Mouse (Mus musculus) bone marrow macrophage, adult 2 months (primary cell): ENCODE results near the gene Sulf2. TPM values are rescaled to one million over a fixed set of nuclear protein-coding genes. Genes with fewer than 3 reads are reported as not detected.
A peak's percentile ranks its signal among the peaks of the same experiment; 100 is the strongest.

Experiments
- H3K27ac ChIP-seq: 2 replicates; pipeline ENCODE4 v1.5.1; 2012; ENCODE audit warnings: low read depth, low read length; ENCODE audit not compliant: insufficient read depth
- H3K4me1 ChIP-seq: 2 replicates; pipeline ENCODE4 v1.6.1; 2012; ENCODE audit warnings: low read length; ENCODE audit not compliant: control insufficient read depth, insufficient read depth
- H3K4me3 ChIP-seq: 2 replicates; pipeline ENCODE4 v1.5.1; 2012; ENCODE audit warnings: mild to moderate bottlenecking, low read length, moderate library complexity; ENCODE audit not compliant: insufficient read depth
- CTCF ChIP-seq: IDR thresholded peaks from 2 replicates; pipeline ENCODE4 v1.5.1; 2012; ENCODE audit warnings: low read depth, mild to moderate bottlenecking, low read length, moderate library complexity
- POLR2A ChIP-seq: IDR thresholded peaks from 2 replicates; pipeline ENCODE4 v1.6.1; 2012; ENCODE audit warnings: mild to moderate bottlenecking, low read depth, low read length, borderline replicate concordance
- polyA plus RNA-seq: library from polyadenylated mRNA; stranded (reverse); fragments of >200 nt; gene quantifications from 2 replicates; pipeline ENCODE4 v1.2.4, GENCODE M21; 2012; ENCODE audit not compliant: missing spikeins, insufficient read depth, insufficient read length

The Sulf2 gene
- polyA plus RNA-seq, 1 experiment: 77.0 TPM

GRCm38 (mm10) chr2:166047931-166048330, 107.5 kb downstream of the Sulf2 start:
- no peak overlapping the region for H3K27ac ChIP-seq
- H3K4me3 ChIP-seq: no peak overlapping the region
- no peak for TF ChIP-seq POLR2A
- no peak for TF ChIP-seq CTCF
- H3K4me1 ChIP-seq: peaks cover 30% of the 10 kb centered on the region

- Histone ChIP-seq H3K4me1 (peaks cover 45% of the 10 kb centered on the region), H3K4me3 (no peak overlapping the region), H3K27ac (peak overlapping the region; percentile 56)
- peak; percentile 98 for TF ChIP-seq CTCF
- TF ChIP-seq POLR2A: no peak
Measured at GRCm38 (mm10) chr2:166045549-166046501, 109.6 kb downstream of the Sulf2 start.

- Histone ChIP-seq H3K4me3 (no peak overlapping the region), H3K27ac (peak overlapping the region; percentile 56), H3K4me1 (peaks cover 50% of the 10 kb centered on the region)
- no peak for TF ChIP-seq POLR2A
- no peak for TF ChIP-seq CTCF
Measured at GRCm38 (mm10) chr2:166045006-166045405, 110.5 kb downstream of the Sulf2 start.

GRCm38 (mm10) chr2:166042542-166042941, 112.9 kb downstream of the Sulf2 start:
- TF ChIP-seq CTCF (no peak), POLR2A (no peak)
- Histone ChIP-seq H3K4me1 (peaks cover 50% of the 10 kb centered on the region), H3K4me3 (no peak overlapping the region), H3K27ac (no peak overlapping the region)

GRCm38 (mm10) chr2:166039681-166040080, 115.8 kb downstream of the Sulf2 start:
- H3K4me3 ChIP-seq: no peak overlapping the region
- TF ChIP-seq CTCF: no peak
- TF ChIP-seq POLR2A: no peak
- H3K4me1 ChIP-seq: peaks cover 44% of the 10 kb centered on the region
- H3K27ac ChIP-seq: no peak overlapping the region

- Histone ChIP-seq H3K27ac (no peak overlapping the region), H3K4me1 (peaks cover 27% of the 10 kb centered on the region), H3K4me3 (no peak overlapping the region)
- TF ChIP-seq POLR2A: no peak
- TF ChIP-seq CTCF: peak; percentile 45; the same call in 1 of the 2 replicates
Measured at GRCm38 (mm10) chr2:166035725-166036124, 119.7 kb downstream of the Sulf2 start.

GRCm38 (mm10) chr2:166034967-166035490, 120.4 kb downstream of the Sulf2 start:
- Histone ChIP-seq H3K4me1 (peaks cover 24% of the 10 kb centered on the region), H3K4me3 (no peak overlapping the region), H3K27ac (no peak overlapping the region)
- TF ChIP-seq POLR2A (no peak), CTCF (no peak)

GRCm38 (mm10) chr2:166032628-166033027, 122.8 kb downstream of the Sulf2 start:
- H3K4me1 ChIP-seq: peaks cover 32% of the 10 kb centered on the region
- TF ChIP-seq CTCF (no peak), POLR2A (no peak)
- no peak overlapping the region for H3K4me3 ChIP-seq
- no peak overlapping the region for H3K27ac ChIP-seq

- Histone ChIP-seq H3K4me1 (peaks cover 44% of the 10 kb centered on the region), H3K4me3 (peak overlapping the region; percentile 35), H3K27ac (0 out of 2 replicates have a peak overlapping the region, but pooled peaks have one; percentile 14)
- TF ChIP-seq CTCF (no peak), POLR2A (no peak)
Measured at GRCm38 (mm10) chr2:166031120-166031929, 124.1 kb downstream of the Sulf2 start.
